Mouse (Mus musculus) T-helper 2 cell (primary cell): ENCODE data around the gene Peli2.

Source experiments
- in situ Hi-C: fragments of 300-600 bp; cut with MboI, MseI; formaldehyde crosslinking; loops from one replicate; pipeline ENCODE4 v1.15.1; 2025; ENCODE audit warnings: high pct_unique_total_duplicates

Gene Peli2

GRCm38 (mm10) chr14:48125971-48126370 lies 5.3 kb downstream of the Peli2 start:
- in situ Hi-C loops, result no loop called here

GRCm38 (mm10) chr14:48126931-48127330 lies 6.3 kb downstream of the Peli2 start:
- in situ Hi-C loops, result no loop called here

- in situ Hi-C loops, result no loop called here
Observed at GRCm38 (mm10) chr14:48127609-48128185, 7.1 kb downstream of the Peli2 start.

DNA sequence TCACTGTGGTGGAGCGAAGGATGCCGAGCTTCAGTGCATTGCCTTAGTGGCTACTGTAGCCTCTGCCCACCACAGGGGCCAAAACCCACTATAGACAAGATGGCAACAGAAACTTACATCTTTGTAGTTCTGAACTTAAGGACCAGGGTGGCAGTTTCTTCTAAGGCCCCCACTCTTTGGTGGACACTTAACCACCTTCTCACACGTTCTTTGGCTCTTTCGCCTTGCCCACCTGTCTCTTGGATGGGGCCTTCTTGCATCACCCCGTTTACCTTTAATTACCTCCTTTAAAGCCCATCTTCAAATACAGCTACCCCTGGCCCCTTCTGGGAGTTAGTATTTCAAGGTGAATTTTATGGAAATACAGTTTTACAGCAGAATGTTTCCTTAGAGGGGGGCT lies 8.1 kb downstream of the Peli2 start:
- in situ Hi-C loops, result no loop called here

GRCm38 (mm10) chr14:48130021-48130420 lies 9.4 kb downstream of the Peli2 start:
- in situ Hi-C loops, result no loop called here

DNA sequence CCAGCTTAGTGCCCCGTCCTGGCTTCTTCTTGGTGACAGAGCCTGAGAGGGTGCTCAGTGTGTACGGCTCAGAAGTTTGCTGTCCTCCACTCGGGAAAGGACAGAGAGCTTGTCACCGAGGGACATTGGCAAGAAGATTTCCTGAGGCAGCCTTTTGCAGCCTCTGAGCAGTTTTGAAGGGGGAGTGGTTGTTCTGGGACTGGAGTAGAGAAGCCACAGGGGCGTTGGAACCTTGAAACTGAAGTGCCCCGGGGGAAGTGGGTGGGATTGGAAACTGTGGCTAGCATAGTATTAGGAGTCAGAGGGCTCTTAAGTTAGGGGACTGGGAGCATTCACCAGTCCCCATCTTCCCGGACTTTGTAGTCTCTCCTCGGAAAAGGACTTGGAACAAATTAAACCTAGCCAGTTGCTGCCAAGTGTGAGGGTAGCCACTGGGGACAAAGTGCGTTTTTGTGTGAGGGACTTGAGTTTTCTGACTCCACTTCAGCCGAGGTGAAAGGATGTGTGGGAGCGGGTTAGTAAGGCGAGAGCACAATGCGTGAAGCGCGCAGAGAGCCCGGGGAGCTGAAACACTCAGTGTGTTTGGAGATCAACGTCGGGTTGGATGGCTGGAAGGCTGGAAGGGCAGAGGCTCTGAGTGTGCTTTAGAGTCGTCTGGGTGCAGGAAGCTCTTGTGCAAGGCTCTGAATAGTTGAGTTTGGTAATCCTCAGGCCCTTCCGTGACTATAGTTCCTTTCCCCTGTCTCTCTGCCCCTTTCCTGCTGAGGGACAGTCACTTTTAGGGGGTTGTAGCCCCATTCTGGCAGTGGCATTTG lies 10.3 kb downstream of the Peli2 start:
- in situ Hi-C loops, result no loop called here

DNA sequence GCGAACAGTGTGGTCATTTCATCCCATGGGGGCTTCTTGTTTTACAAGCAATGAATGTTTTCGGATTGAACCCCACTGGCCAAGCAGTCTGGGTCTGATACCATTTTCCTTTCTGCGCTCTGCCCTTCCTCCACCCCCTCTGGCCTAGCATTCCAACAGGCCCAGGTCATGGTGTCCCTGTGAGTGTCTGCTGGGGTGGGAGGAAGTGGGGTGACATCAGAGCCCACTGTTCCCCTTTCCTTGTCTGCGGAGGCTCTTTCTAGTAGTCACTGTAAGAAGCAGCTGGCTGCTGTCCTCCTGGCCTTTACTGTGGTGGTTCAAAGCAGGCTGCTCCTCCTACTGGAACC lies 10.9 kb downstream of the Peli2 start:
- in situ Hi-C loops, result no loop called here

- in situ Hi-C loops, result no loop called here
Observed at GRCm38 (mm10) chr14:48132241-48132640, 11.6 kb downstream of the Peli2 start.

- in situ Hi-C loops, result no loop called here
Observed at GRCm38 (mm10) chr14:48132865-48133802, 12.5 kb downstream of the Peli2 start.

DNA sequence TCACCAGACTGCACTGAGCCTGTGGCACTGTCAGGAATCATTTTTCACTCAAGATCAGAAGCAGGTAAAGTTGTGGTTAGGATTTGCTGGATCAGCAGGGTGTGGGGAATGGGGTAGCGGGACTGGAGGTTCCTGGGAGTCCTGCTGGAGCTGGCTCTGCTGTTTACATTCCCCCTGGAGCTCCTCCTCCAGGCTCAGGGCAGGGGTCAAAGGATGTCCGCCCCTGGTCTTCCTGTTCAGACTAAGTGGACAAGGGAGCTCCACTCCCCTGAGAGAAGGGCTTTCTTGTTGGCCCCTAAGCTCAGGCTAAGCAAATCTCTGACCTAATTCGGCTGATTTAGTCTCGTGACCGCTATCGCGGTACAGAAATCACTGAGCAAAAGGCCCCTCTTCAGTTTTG lies 13.7 kb downstream of the Peli2 start:
- in situ Hi-C loops, result no loop called here

DNA sequence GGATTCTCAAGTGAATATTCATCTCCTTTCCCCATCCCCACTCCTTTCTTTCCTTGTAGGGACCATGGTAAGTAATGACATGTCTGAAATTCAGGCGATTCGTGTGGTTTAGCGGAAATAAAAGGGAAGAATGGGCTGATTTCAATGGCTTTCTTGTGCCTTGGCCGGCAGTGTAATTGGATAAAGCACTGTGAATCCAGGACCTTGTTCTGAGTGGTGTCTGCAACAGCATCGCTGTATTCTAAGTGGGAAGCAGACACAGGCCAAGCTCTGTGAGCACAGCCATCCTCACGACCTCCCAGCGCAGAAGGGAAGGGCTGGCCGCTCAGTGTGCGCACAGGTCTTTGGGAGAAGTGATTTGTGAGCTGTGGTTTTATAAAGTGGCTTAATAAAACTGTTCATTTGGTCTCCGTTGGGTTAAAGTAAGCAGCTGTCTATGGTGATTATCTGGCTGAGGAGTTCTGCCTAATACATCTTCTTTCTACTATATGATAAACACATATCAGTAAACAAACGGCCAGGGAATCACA lies 15.3 kb downstream of the Peli2 start:
- in situ Hi-C loops, result no loop called here

DNA sequence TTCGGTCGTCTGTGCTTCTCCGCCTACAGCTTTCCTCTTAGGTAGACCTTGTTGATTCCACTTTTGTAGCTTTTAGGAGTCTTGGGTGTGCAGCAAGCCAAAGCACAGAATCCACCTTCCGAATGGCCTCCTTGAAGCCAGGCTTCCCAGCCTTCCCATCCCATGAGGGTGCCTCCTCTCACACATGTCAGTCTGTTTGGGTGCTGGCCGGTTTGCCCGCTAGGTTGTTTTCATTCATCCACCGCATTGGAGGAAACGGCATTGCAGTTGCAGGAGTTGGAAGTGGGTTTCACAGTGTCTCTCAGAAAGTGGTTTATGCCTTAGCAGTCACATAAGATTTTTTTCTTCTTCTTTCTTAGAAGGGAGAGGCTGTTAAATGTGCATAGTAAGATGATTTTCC lies 17.1 kb downstream of the Peli2 start:
- in situ Hi-C loops, result no loop called here

- in situ Hi-C loops, result no loop called here
Observed at GRCm38 (mm10) chr14:48138138-48138537, 17.5 kb downstream of the Peli2 start.

GRCm38 (mm10) chr14:48139409-48139808 lies 18.8 kb downstream of the Peli2 start:
- in situ Hi-C loops, result no loop called here

- in situ Hi-C loops, result loop anchor here (10.0 kb wide), 1 partner anchor 387 kb away; no protein-coding TSS in a partner anchor
Observed at GRCm38 (mm10) chr14:48141694-48142093, 21.1 kb downstream of the Peli2 start.

DNA sequence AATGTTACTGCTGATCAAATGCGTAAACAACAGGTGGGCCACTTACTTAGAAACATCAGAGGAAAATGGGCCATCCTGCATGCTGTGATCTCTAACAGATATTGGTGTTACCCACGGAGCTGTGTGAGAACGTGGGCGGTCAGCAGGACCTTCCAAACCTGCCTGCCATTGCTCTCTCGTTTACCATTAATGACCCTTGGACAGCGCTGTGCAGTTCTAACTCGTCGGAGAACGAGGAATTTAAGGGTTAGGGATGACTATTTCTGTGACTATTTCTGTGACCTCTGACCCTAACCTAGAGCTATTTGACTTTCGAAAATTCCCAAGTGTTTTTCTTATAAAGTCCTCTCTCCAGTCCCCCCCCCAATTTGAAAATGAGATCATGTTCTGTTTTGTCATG lies 22.1 kb downstream of the Peli2 start:
- in situ Hi-C loops, result loop anchor here (10.0 kb wide), 1 partner anchor 388 kb away; no protein-coding TSS in a partner anchor

DNA sequence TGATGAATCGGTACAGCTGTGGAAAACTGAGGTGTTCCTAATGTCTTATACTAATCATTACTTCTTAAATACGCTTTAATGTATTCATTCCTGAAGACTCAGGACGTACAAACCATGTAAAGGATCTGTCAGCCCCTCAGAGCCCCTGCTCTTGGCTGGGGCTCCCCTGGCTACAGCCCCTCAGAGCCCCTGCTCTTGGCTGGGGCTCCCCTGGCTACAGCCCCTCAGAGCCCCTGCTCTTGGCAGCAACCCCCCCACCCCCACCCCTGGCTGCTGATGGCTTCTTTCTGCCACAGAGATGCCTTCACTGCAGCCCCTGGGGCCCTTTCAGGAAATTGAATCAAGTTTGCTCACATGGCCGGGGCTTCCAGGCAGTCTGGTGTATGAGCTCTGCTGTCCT lies 22.5 kb downstream of the Peli2 start:
- in situ Hi-C loops, result loop anchor here (10.0 kb wide), 1 partner anchor 388 kb away; no protein-coding TSS in a partner anchor

DNA sequence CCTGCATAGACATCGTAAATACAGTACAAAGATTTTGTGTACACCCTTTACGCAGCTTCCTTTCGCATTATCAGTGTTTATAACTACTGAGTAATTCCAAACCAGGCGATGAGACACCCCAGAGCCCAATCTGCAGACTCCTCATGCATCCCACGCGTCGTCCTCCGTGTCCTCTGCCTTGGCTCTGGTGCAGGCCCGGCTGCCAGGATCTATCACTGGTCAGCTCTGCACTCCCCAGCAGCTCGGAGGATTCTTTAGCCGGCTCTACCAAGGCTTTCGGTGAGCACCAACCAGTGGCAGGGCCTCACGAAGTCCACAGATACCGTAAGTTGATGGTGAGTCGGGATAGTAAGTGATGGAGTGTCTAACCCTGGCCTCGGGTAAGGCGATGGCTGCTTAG lies 23.7 kb downstream of the Peli2 start:
- in situ Hi-C loops, result loop anchor here (10.0 kb wide), 1 partner anchor 390 kb away; no protein-coding TSS in a partner anchor

DNA sequence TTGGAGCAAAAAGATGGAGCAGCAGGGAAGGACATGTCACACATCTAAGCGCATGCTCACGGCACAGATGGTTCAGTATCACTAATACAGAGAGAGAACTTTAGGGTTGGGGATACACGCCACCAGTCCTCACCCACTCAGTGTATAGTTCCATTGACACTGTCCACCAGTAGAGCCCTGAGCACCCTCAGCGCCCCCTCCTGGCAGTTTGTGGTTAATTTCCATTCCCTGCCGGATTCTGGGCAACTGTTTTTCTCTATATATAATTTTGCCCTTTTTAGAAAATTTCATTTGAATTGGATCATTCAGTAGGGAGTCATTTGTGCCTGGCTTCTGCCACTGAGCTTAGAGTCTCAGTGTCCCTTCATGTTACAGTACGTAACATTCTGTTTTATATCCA lies 27.1 kb downstream of the Peli2 start:
- in situ Hi-C loops, result loop anchor here (10.0 kb wide), 1 partner anchor 393 kb away; no protein-coding TSS in a partner anchor

DNA sequence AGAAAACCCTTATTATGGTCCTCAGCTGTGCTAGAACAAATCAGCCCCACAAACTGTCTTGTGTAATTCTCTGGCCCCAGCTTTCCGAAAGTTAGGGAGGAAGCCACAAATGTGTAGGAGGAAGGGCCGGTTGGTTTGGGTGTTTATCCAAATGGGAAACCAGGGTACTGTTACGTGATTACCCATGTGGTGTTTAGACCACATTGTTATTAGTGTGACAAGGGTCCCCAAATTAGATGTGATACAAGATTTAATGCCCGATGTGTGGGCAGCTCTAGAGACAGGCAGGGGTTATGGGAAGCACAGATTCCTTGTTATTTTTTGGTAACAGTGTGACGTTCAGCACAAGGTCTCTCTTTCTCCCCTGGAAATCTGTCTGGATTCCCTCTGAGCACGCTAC lies 28.0 kb downstream of the Peli2 start:
- in situ Hi-C loops, result loop anchor here (10.0 kb wide), 1 partner anchor 394 kb away; no protein-coding TSS in a partner anchor

- in situ Hi-C loops, result loop anchor here (10.0 kb wide), 1 partner anchor 395 kb away; no protein-coding TSS in a partner anchor
Observed at GRCm38 (mm10) chr14:48149351-48149750, 28.7 kb downstream of the Peli2 start.

DNA sequence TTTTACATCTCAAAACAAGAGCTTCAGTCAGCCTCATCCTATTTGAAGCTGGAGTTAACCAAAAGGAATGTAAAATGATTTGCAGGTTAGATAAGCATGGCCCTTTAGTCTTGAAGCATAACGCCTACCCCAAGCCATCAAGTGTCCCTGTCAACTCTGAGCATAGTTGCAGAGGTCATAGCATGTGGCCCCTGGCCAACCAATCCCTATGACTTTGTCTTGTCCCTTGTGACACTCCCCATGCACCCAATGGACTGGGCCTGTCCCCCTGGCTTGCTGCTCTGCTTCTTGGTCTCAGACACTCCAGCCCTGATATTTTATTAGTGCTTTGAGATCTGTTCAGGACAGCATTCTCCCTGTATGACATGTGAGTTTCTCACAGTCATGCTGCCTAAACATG lies 30.3 kb downstream of the Peli2 start:
- in situ Hi-C loops, result no loop called here
